Mouse (Mus musculus): ENCODE data around the gene Map1a. TPM values are rescaled to one million over a fixed set of nuclear protein-coding genes. Genes with fewer than 3 reads are reported as not detected.

Gene Map1a
- polyA plus RNA-seq, 2 experiments = 7.1 to 7.8 TPM

- TF ChIP-seq POLR2A (IDR thresholded peaks at IDR 0.05; ENCODE audit: borderline replicate concordance, extremely low read depth, insufficient read depth, insufficient read length) = no peak
- Histone ChIP-seq H3K4me2 (replicated peaks; ENCODE audit: low read depth, low read length, severe bottlenecking) (peak overlapping the region; percentile 64), H3K27me3 (ENCODE audit: control insufficient read depth, insufficient read depth, low read length) (peaks cover 21% of the 10 kb centered on the region), H3K4me3 (replicated peaks; ENCODE audit: low read length) (peak overlapping the region; percentile 49), H3K9me3 (ENCODE audit: control insufficient read depth, low read length) (no peaks in the 10 kb centered on the region), H3K4me1 (ENCODE audit: control insufficient read depth, insufficient read depth, low read length) (peaks cover 19% of the 10 kb centered on the region), H3K9ac (ENCODE audit: low read depth, low read length, severe bottlenecking) (no peak overlapping the region), H3K27ac (replicated peaks; ENCODE audit: low read depth, low read length) (no peak overlapping the region), H3K36me3 (ENCODE audit: control insufficient read depth, insufficient read depth, low read length) (peaks cover 21% of the 10 kb centered on the region; the same call in 1 of the 2 replicates)
- DNase-seq (ENCODE audit: low spot score) (no peak), ATAC-seq (ENCODE audit: low FRiP score, low read depth) (no peak)
- WGBS = 9% methylated on average over 6 of the region's 6 CpGs
Measured at GRCm38 (mm10) chr2:121296754-121297231, 7.4 kb downstream of the Map1a start.

DNA sequence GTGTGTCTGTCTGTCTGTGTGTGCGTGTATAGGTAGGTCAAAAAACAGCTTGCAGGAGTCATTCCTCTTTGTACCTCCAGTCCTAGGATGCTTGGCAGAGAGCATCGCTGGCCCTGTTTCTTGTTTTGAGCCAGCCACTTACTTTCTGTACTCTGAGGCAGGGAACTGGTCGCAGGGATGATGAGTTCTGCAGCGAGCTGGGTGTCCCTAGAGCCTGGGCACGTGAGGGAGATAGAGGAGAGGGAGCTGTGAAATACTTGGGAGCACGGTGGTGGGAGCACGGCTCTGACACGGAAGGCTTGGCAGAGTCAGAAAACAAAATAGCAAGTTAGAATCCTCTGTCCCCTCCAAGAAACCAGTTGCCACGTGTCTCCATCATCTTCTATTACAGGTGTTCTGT lies 8.3 kb downstream of the Map1a start:
- H3K9ac ChIP-seq (ENCODE audit: low read depth, low read length, severe bottlenecking) = no peak overlapping the region
- peaks cover 29% of the 10 kb centered on the region; the same call in 1 of the 2 replicates for H3K36me3 ChIP-seq (ENCODE audit: control insufficient read depth, insufficient read depth, low read length)
- peaks cover 21% of the 10 kb centered on the region for H3K27me3 ChIP-seq (ENCODE audit: control insufficient read depth, insufficient read depth, low read length)
- H3K9me3 ChIP-seq (ENCODE audit: control insufficient read depth, low read length) = no peaks in the 10 kb centered on the region
- H3K4me3 ChIP-seq (replicated peaks; ENCODE audit: low read length) = no peak overlapping the region
- peaks cover 19% of the 10 kb centered on the region for H3K4me1 ChIP-seq (ENCODE audit: control insufficient read depth, insufficient read depth, low read length)
- no peak for TF ChIP-seq POLR2A (IDR thresholded peaks at IDR 0.05; ENCODE audit: borderline replicate concordance, extremely low read depth, insufficient read depth, insufficient read length)
- 9% methylated on average over 9 of the region's 9 CpGs for WGBS
- ATAC-seq (ENCODE audit: low FRiP score, low read depth) (no peak), DNase-seq (ENCODE audit: low spot score) (peak; percentile 2)
- 0 out of 2 replicates have a peak overlapping the region, but pooled peaks have one; percentile 1 for H3K4me2 ChIP-seq (replicated peaks; ENCODE audit: low read depth, low read length, severe bottlenecking)
- no peak overlapping the region for H3K27ac ChIP-seq (replicated peaks; ENCODE audit: low read depth, low read length)

GRCm38 (mm10) chr2:121298131-121298530 lies 8.7 kb downstream of the Map1a start:
- TF ChIP-seq POLR2A (IDR thresholded peaks at IDR 0.05; ENCODE audit: borderline replicate concordance, extremely low read depth, insufficient read depth, insufficient read length) = no peak
- no peak overlapping the region for H3K9ac ChIP-seq (ENCODE audit: low read depth, low read length, severe bottlenecking)
- H3K4me1 ChIP-seq (ENCODE audit: control insufficient read depth, insufficient read depth, low read length) = peaks cover 19% of the 10 kb centered on the region
- WGBS = 3% methylated on average over 7 of the region's 8 CpGs
- ATAC-seq (ENCODE audit: low FRiP score, low read depth) = no peak
- H3K4me2 ChIP-seq (replicated peaks; ENCODE audit: low read depth, low read length, severe bottlenecking) = 0 out of 2 replicates have a peak overlapping the region, but pooled peaks have one; percentile 1
- no peaks in the 10 kb centered on the region for H3K9me3 ChIP-seq (ENCODE audit: control insufficient read depth, low read length)
- DNase-seq (ENCODE audit: low spot score) = peak; percentile 7
- H3K36me3 ChIP-seq (ENCODE audit: control insufficient read depth, insufficient read depth, low read length) = peaks cover 29% of the 10 kb centered on the region; the same call in 1 of the 2 replicates
- no peak overlapping the region for H3K27ac ChIP-seq (replicated peaks; ENCODE audit: low read depth, low read length)
- H3K4me3 ChIP-seq (replicated peaks; ENCODE audit: low read length) = no peak overlapping the region
- H3K27me3 ChIP-seq (ENCODE audit: control insufficient read depth, insufficient read depth, low read length) = peaks cover 21% of the 10 kb centered on the region

DNA sequence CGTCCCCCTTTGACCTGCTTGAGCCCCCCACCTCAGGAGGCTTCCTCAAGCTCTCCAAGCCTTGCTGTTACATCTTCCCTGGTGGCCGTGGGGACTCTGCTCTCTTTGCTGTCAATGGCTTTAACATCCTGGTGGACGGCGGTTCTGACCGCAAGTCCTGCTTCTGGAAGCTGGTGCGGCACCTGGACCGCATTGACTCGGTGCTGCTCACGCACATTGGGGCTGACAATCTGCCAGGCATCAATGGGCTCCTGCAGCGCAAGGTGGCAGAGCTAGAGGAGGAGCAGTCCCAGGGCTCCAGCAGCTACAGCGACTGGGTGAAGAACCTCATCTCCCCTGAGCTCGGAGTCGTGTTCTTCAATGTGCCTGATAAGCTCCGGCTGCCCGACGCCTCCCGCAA lies 10.1 kb downstream of the Map1a start:
- Histone ChIP-seq H3K9me3 (ENCODE audit: control insufficient read depth, low read length) (no peaks in the 10 kb centered on the region), H3K36me3 (ENCODE audit: control insufficient read depth, insufficient read depth, low read length) (peaks cover 35% of the 10 kb centered on the region; the same call in 1 of the 2 replicates), H3K9ac (ENCODE audit: low read depth, low read length, severe bottlenecking) (no peak overlapping the region), H3K27ac (replicated peaks; ENCODE audit: low read depth, low read length) (no peak overlapping the region), H3K27me3 (ENCODE audit: control insufficient read depth, insufficient read depth, low read length) (peaks cover 21% of the 10 kb centered on the region), H3K4me3 (replicated peaks; ENCODE audit: low read length) (no peak overlapping the region), H3K4me2 (replicated peaks; ENCODE audit: low read depth, low read length, severe bottlenecking) (no peak overlapping the region), H3K4me1 (ENCODE audit: control insufficient read depth, insufficient read depth, low read length) (peaks cover 14% of the 10 kb centered on the region)
- 88% methylated on average over 17 of the region's 17 CpGs for WGBS
- no peak for TF ChIP-seq POLR2A (IDR thresholded peaks at IDR 0.05; ENCODE audit: borderline replicate concordance, extremely low read depth, insufficient read depth, insufficient read length)
- no peak for ATAC-seq (ENCODE audit: low FRiP score, low read depth)
- DNase-seq (ENCODE audit: low spot score) = no peak

DNA sequence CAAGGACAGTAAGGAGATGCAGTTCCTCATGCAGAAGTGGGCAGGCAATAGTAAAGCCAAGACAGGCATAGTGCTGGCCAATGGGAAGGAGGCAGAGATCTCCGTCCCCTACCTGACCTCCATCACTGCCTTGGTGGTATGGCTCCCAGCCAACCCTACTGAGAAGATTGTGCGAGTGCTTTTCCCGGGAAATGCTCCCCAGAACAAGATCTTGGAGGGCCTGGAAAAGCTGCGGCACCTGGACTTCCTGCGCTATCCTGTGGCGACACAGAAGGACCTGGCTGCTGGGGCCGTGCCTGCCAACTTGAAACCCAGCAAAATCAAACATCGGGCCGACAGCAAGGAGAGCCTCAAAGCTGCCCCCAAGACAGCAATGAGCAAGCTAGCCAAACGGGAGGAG lies 10.6 kb downstream of the Map1a start:
- H3K9ac ChIP-seq (ENCODE audit: low read depth, low read length, severe bottlenecking) = no peak overlapping the region
- peaks cover 35% of the 10 kb centered on the region; the same call in 1 of the 2 replicates for H3K36me3 ChIP-seq (ENCODE audit: control insufficient read depth, insufficient read depth, low read length)
- no peak for TF ChIP-seq POLR2A (IDR thresholded peaks at IDR 0.05; ENCODE audit: borderline replicate concordance, extremely low read depth, insufficient read depth, insufficient read length)
- no peak for DNase-seq (ENCODE audit: low spot score)
- WGBS = 66% methylated on average over 10 of the region's 10 CpGs
- H3K4me3 ChIP-seq (replicated peaks; ENCODE audit: low read length) = no peak overlapping the region
- no peaks in the 10 kb centered on the region for H3K9me3 ChIP-seq (ENCODE audit: control insufficient read depth, low read length)
- H3K27me3 ChIP-seq (ENCODE audit: control insufficient read depth, insufficient read depth, low read length) = peaks cover 21% of the 10 kb centered on the region
- peaks cover 9% of the 10 kb centered on the region for H3K4me1 ChIP-seq (ENCODE audit: control insufficient read depth, insufficient read depth, low read length)
- ATAC-seq (ENCODE audit: low FRiP score, low read depth) = no peak
- H3K4me2 ChIP-seq (replicated peaks; ENCODE audit: low read depth, low read length, severe bottlenecking) = no peak overlapping the region
- no peak overlapping the region for H3K27ac ChIP-seq (replicated peaks; ENCODE audit: low read depth, low read length)

All from limb, embryonic 14.5 days (tissue).